Comparison of ENCODE assay signal across 19 mouse cellular contexts in the genomic region with DNA sequence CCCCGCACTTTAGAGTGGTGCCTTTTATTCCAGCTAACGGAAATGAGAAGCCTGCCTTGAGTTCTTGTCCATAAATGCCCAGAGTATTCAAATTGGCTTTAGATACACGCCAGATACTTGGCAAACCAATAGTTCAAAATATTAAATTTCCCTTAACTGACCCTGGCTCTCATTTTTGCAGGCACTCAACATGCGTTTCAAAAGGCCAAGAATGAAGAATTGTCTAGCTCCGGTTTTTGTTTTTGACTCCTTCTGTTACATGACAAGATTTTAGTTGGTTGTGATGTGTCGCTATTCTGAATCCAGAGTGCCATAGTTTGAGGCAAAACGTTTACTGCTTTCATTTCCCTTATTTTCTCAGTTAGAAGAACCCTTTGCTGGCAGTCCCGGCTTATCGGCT. TPM values are rescaled to one million over a fixed set of nuclear protein-coding genes. Genes with fewer than 3 reads are reported as not detected.
DNase-seq lines count a peak whose midpoint lies in the region; ATAC-seq and TF ChIP-seq lines count a peak whose summit lies in the region.
"Had no signal": no experiment of that assay in that cellular context is flagged by ENCODE, and none has a peak within 500 bp of the region (broad histone marks: within the 10 kb centered on the region; RNA-seq: fewer than 3 reads in every experiment).

No protein-coding gene starts in this region.

- no peak for DNase-seq in heart, adult 2 months
- no peak for DNase-seq in layer of hippocampus, adult 2 months (ENCODE audit: low spot score in 2 of 2)
- no peak for DNase-seq in layer of hippocampus, adult 9-11 months
- DNase-seq in adipocyte (ENCODE audit: low spot score) = peak; percentile 70
- no peak for DNase-seq in midbrain, embryonic 11.5 days (ENCODE audit: low spot score, missing footprints)
- DNase-seq: cerebellum, adult 18-20 months; cerebellum, adult 9-11 months; cerebellum, postnatal 36 days; forebrain, postnatal 0 days; gastrocnemius, postnatal 14 days; kidney, adult 18-20 months had no signal

- ATAC-seq in heart, embryonic 12.5 days (ENCODE audit: insufficient number of reproducible peaks, low FRiP score) = no peak
- ATAC-seq in midbrain, embryonic 11.5 days (ENCODE audit: low FRiP score) = no peak
- ATAC-seq in forebrain, embryonic 15.5 days (replicated peaks) = no peak
- ATAC-seq: forebrain, postnatal 0 days; intestine, embryonic 15.5 days had no signal

- H3K36me3 ChIP-seq in heart, embryonic 12.5 days = no peaks in the 10 kb centered on the region
- no peaks in the 10 kb centered on the region for H3K36me3 ChIP-seq in heart, adult 2 months (ENCODE audit: control insufficient read depth, insufficient read depth, low read length)
- H3K36me3 ChIP-seq in midbrain, embryonic 11.5 days (ENCODE audit: control insufficient read depth, insufficient read depth, low read length) = no peaks in the 10 kb centered on the region
- H3K36me3 ChIP-seq in forebrain, embryonic 15.5 days = no peaks in the 10 kb centered on the region; the same call in 1 of the 2 replicates
- H3K36me3 ChIP-seq: forebrain, embryonic 12.5 days; G1E; hindbrain, embryonic 10.5 days; intestine, embryonic 15.5 days had no signal

- TF ChIP-seq EP300 in heart, adult 2 months (IDR thresholded peaks at IDR 0.05; ENCODE audit: insufficient read depth, low read depth, low read length) = no peak

- no peaks in the 10 kb centered on the region for H3K27me3 ChIP-seq in heart, embryonic 12.5 days (replicated peaks)
- no peaks in the 10 kb centered on the region for H3K27me3 ChIP-seq in heart, adult 2 months (ENCODE audit: control insufficient read depth, insufficient read depth, low read length)
- no peaks in the 10 kb centered on the region for H3K27me3 ChIP-seq in midbrain, embryonic 11.5 days (ENCODE audit: control insufficient read depth, insufficient read depth, low read length)
- H3K27me3 ChIP-seq in forebrain, embryonic 15.5 days = no peaks in the 10 kb centered on the region
- H3K27me3 ChIP-seq: embryonic facial prominence, embryonic 13.5 days; forebrain, embryonic 12.5 days; intestine, embryonic 15.5 days had no signal

- H3K4me1 ChIP-seq in heart, embryonic 12.5 days (replicated peaks) = peaks cover 20% of the 10 kb centered on the region
- H3K4me1 ChIP-seq in heart, adult 2 months (ENCODE audit: control insufficient read depth, insufficient read depth, low read length) = no peaks in the 10 kb centered on the region
- H3K4me1 ChIP-seq in midbrain, embryonic 11.5 days (ENCODE audit: control insufficient read depth, insufficient read depth, low read length) = no peaks in the 10 kb centered on the region
- H3K4me1 ChIP-seq in forebrain, embryonic 15.5 days = peaks cover 5% of the 10 kb centered on the region; the same call in 1 of the 2 replicates
- H3K4me1 ChIP-seq: forebrain, embryonic 12.5 days; intestine, embryonic 15.5 days had no signal

- peak overlapping the region; percentile 15; the same call in 1 of the 2 replicates for H3K4me2 ChIP-seq in heart, embryonic 12.5 days
- H3K4me2 ChIP-seq in midbrain, embryonic 11.5 days = no peak overlapping the region
- H3K4me2 ChIP-seq in forebrain, embryonic 15.5 days (replicated peaks) = no peak overlapping the region
- H3K4me2 ChIP-seq: embryonic facial prominence, embryonic 13.5 days; forebrain, embryonic 12.5 days; hindbrain, embryonic 14.5 days; intestine, embryonic 15.5 days had no signal

- TF ChIP-seq CTCF in heart, adult 2 months (IDR thresholded peaks at IDR 0.05) = no peak
- no peak for TF ChIP-seq CTCF in layer of hippocampus, adult 2 months (conservative IDR thresholded peaks at IDR 0.05)

- no peak overlapping the region for H3K4me3 ChIP-seq in heart, embryonic 12.5 days
- H3K4me3 ChIP-seq in heart, adult 2 months = no peak overlapping the region
- H3K4me3 ChIP-seq in layer of hippocampus, adult 2 months = no peak overlapping the region
- H3K4me3 ChIP-seq in midbrain, embryonic 11.5 days (ENCODE audit: low read depth, low read length) = no peak overlapping the region
- no peak overlapping the region for H3K4me3 ChIP-seq in forebrain, embryonic 15.5 days
- H3K4me3 ChIP-seq: embryonic facial prominence, embryonic 13.5 days; forebrain, embryonic 12.5 days; hindbrain, embryonic 10.5 days; intestine, embryonic 15.5 days had no signal

- 71% methylated on average over 9 of the region's 9 CpGs for WGBS in heart, embryonic 12.5 days
- 79% methylated on average over 9 of the region's 9 CpGs for WGBS in heart, adult 2 months
- WGBS in midbrain, embryonic 11.5 days = 87% methylated on average over 9 of the region's 9 CpGs
- WGBS in forebrain, embryonic 15.5 days = 82% methylated on average over 9 of the region's 9 CpGs

- H3K79me2 ChIP-seq in heart, adult 2 months (replicated peaks; ENCODE audit: control insufficient read depth, insufficient read depth, low read length) = no peaks in the 10 kb centered on the region

- no peaks in the 10 kb centered on the region for H3K9me3 ChIP-seq in heart, embryonic 12.5 days (replicated peaks)
- no peaks in the 10 kb centered on the region for H3K9me3 ChIP-seq in midbrain, embryonic 11.5 days (ENCODE audit: control insufficient read depth, low read length)
- H3K9me3 ChIP-seq in forebrain, embryonic 15.5 days = no peaks in the 10 kb centered on the region
- H3K9me3 ChIP-seq: embryonic facial prominence, embryonic 13.5 days; forebrain, embryonic 12.5 days; G1E; hindbrain, embryonic 10.5 days; intestine, embryonic 15.5 days had no signal

- no peak overlapping the region for H3K9ac ChIP-seq in heart, embryonic 12.5 days
- H3K9ac ChIP-seq in heart, adult 2 months (ENCODE audit: low read depth, low read length) = no peak overlapping the region
- H3K9ac ChIP-seq in midbrain, embryonic 11.5 days (ENCODE audit: low read length) = no peak overlapping the region
- no peak overlapping the region for H3K9ac ChIP-seq in forebrain, embryonic 15.5 days (replicated peaks)
- H3K9ac ChIP-seq: embryonic facial prominence, embryonic 13.5 days; forebrain, embryonic 12.5 days; forebrain, postnatal 0 days; hindbrain, embryonic 14.5 days; intestine, embryonic 15.5 days had no signal

- peak overlapping the region; percentile 41; the same call in 1 of the 2 replicates for H3K27ac ChIP-seq in heart, embryonic 12.5 days (ENCODE audit: poor library complexity, severe bottlenecking)
- H3K27ac ChIP-seq in heart, adult 2 months = no peak overlapping the region
- peak overlapping the region; percentile 53 for H3K27ac ChIP-seq in layer of hippocampus, adult 2 months
- H3K27ac ChIP-seq in midbrain, embryonic 11.5 days (ENCODE audit: low read depth, low read length) = no peak overlapping the region
- H3K27ac ChIP-seq in forebrain, embryonic 15.5 days (replicated peaks) = no peak overlapping the region
- H3K27ac ChIP-seq: embryonic facial prominence, embryonic 13.5 days; hindbrain, embryonic 10.5 days; hindbrain, embryonic 14.5 days; intestine, embryonic 15.5 days had no signal

- no peak for TF ChIP-seq POLR2A in heart, adult 2 months (IDR thresholded peaks at IDR 0.05; ENCODE audit: insufficient read depth, low read depth, low read length)

- intact Hi-C loops in heart, adult 2 months (cut with DNase I) = no loop called here

RNA-seq across cellular contexts. Expression of gene Slc1a3, which starts 28.1 kb away (rescaled TPM):
- polyA plus RNA-seq in heart, embryonic 12.5 days (2016; fragmentation: Nextera tagmentation; extraction: Ambion mirVana) = 19.7 and 19.9 TPM in 2 replicates
- 1 to 10 TPM; 1.6 to 1.9 TPM for total RNA-seq in heart, adult 2 months (2021)
- 2.5 and 5.3 TPM in 2 replicates for polyA plus RNA-seq in heart, adult 2 months (2012; rRNA removed)
- total RNA-seq in layer of hippocampus, adult 2 months (2021) = 100 to 1,000 TPM; 388 to 405 TPM
- polyA plus RNA-seq in midbrain, embryonic 11.5 days (2014; fragmentation: Nextera tagmentation; extraction: Ambion mirVana) = 33.5 and 39.5 TPM in 2 replicates
- 116 and 123 TPM in 2 replicates for polyA plus RNA-seq in forebrain, embryonic 15.5 days (2015; fragmentation: Nextera tagmentation; extraction: Ambion mirVana)
- polyA plus RNA-seq: G1E had no signal

Comparison
In these comparisons a context has a peak if more than half of its experiments do, and no peak if none do; other contexts are left out.
1. H3K27ac ChIP-seq: peak in heart, embryonic 12.5 days (single experiment) and layer of hippocampus, adult 2 months (single experiment); none in heart, adult 2 months (single experiment), midbrain, embryonic 11.5 days (single experiment) and forebrain, embryonic 15.5 days (single experiment).